Mouse (Mus musculus) myocyte (in vitro differentiated cells): ENCODE measurements around the gene Gtf3c1.

Experiments
- CEBPB ChIP-seq: IDR thresholded peaks from 2 replicates; pipeline ENCODE4 v1.6.1; 2011; ENCODE audit warnings: mild to moderate bottlenecking, moderate library complexity; ENCODE audit not compliant: poor library complexity, insufficient read depth, severe bottlenecking
- E2F4 ChIP-seq: IDR thresholded peaks from one replicate; pipeline ENCODE4 v1.6.1; 2011; ENCODE audit warnings: mild to moderate bottlenecking, control low read depth, moderate library complexity; ENCODE audit not compliant: insufficient read depth
- MAX ChIP-seq: IDR thresholded peaks from one replicate; pipeline ENCODE4 v1.6.1; 2011; ENCODE audit warnings: low read depth, mild to moderate bottlenecking, control low read depth
- MYOD1 ChIP-seq, 3 experiments: IDR thresholded peaks; one replicate each; pipeline ENCODE4 v1.6.1; 2011; ENCODE audit warnings: control low read depth in 2 of 3, low read depth in 2 of 3, mild to moderate bottlenecking in 2 of 3, moderate library complexity in 1 of 3; ENCODE audit not compliant: insufficient read length in 2 of 3, control insufficient read depth in 1 of 3
- MYOG ChIP-seq, 3 experiments: IDR thresholded peaks; one replicate each; pipeline ENCODE4 v1.6.1; 2011; ENCODE audit warnings: control low read depth in 2 of 3, low read depth in 2 of 3, mild to moderate bottlenecking in 2 of 3; ENCODE audit not compliant: insufficient read length in 2 of 3, control insufficient read depth in 1 of 3, insufficient read depth in 1 of 3
- POLR2A ChIP-seq: IDR thresholded peaks from one replicate; pipeline ENCODE4 v1.6.1; 2011; ENCODE audit warnings: low read depth, mild to moderate bottlenecking, control low read depth, moderate library complexity; ENCODE audit not compliant: insufficient read length
- POLR2AphosphoS2 ChIP-seq: IDR thresholded peaks from one replicate; pipeline ENCODE4 v1.6.1; 2011; ENCODE audit warnings: low read depth, control low read depth; ENCODE audit not compliant: insufficient read length
- REST ChIP-seq: IDR thresholded peaks from one replicate; pipeline ENCODE4 v1.6.1; 2011; ENCODE audit warnings: mild to moderate bottlenecking, control low read depth, moderate library complexity; ENCODE audit not compliant: insufficient read depth, insufficient read length
- SRF ChIP-seq: IDR thresholded peaks from one replicate; pipeline ENCODE4 v1.6.1; 2011; ENCODE audit warnings: low read depth; ENCODE audit not compliant: control insufficient read depth, insufficient read length
- TCF12 ChIP-seq: IDR thresholded peaks from one replicate; pipeline ENCODE4 v1.6.1; 2011; ENCODE audit warnings: mild to moderate bottlenecking, control low read depth; ENCODE audit not compliant: poor library complexity, insufficient read depth, severe bottlenecking
- USF1 ChIP-seq: IDR thresholded peaks from one replicate; pipeline ENCODE4 v1.6.1; 2011; ENCODE audit warnings: low read depth, mild to moderate bottlenecking, control low read depth, moderate library complexity

- TF ChIP-seq USF1, result no peak
- no peak for TF ChIP-seq TCF12
- TF ChIP-seq MAX, result no peak
- TF ChIP-seq CEBPB, result no peak
- TF ChIP-seq POLR2A, result no peak
- no peak for TF ChIP-seq E2F4
- TF ChIP-seq POLR2AphosphoS2, result no peak
- TF ChIP-seq MYOD1 (IDR thresholded peaks at IDR 0.05; ENCODE audit: control insufficient read depth in 1 of 3, insufficient read length in 2 of 3, low read depth in 2 of 3), result no peak
- no peak for TF ChIP-seq REST
- TF ChIP-seq MYOG (IDR thresholded peaks at IDR 0.05; ENCODE audit: control insufficient read depth in 1 of 3, insufficient read depth in 1 of 3, insufficient read length in 2 of 3, low read depth in 2 of 3), result no peak
- no peak for TF ChIP-seq SRF
Measured at GRCm38 (mm10) chr7:125752699-125753325, 45.2 kb upstream of the Gtf3c1 start.
